Mouse (Mus musculus) neural tube, embryonic 15.5 days (tissue): ENCODE measurements around the gene Rtl8c. TPM values are rescaled to one million over a fixed set of nuclear protein-coding genes. Genes with fewer than 3 reads are reported as not detected.
"Not testable (repeated sequence)": the region's sequence is repeated elsewhere in the genome, so short reads cannot be mapped to it uniquely, and the experiment has no call there.

Experiments used
- ATAC-seq: fragments of 200-750 bp; cut with Nextera tagmentation; 2 replicates; pipeline ENCODE4 v1.8.0; 2017; ENCODE audit warnings: mild to moderate bottlenecking, moderate TSS enrichment, moderate library complexity; ENCODE audit not compliant: low FRiP score
- H3K27ac ChIP-seq: fragments of 300-500 bp; sonication (generic); replicated peaks from 2 replicates; pipeline ENCODE4 v1.5.1; 2015; ENCODE audit warnings: mild to moderate bottlenecking, inconsistent platforms
- H3K27me3 ChIP-seq: fragments of 300-500 bp; sonication (generic); replicated peaks from 2 replicates; pipeline ENCODE4 v1.6.1; 2015; ENCODE audit warnings: inconsistent platforms
- H3K36me3 ChIP-seq: fragments of 300-500 bp; sonication (generic); 2 replicates; pipeline ENCODE4 v1.6.1; 2015; ENCODE audit warnings: inconsistent platforms
- H3K4me1 ChIP-seq: fragments of 300-500 bp; sonication (generic); 2 replicates; pipeline ENCODE4 v1.6.1; 2015; ENCODE audit warnings: inconsistent platforms
- H3K4me2 ChIP-seq: fragments of 300-500 bp; sonication (generic); 2 replicates; pipeline ENCODE4 v1.6.1; 2015; ENCODE audit warnings: inconsistent platforms, mild to moderate bottlenecking, moderate library complexity
- H3K4me3 ChIP-seq: fragments of 300-500 bp; sonication (generic); replicated peaks from 2 replicates; pipeline ENCODE4 v1.5.1; 2015; ENCODE audit warnings: mild to moderate bottlenecking, inconsistent platforms
- H3K9ac ChIP-seq: fragments of 300-500 bp; sonication (generic); replicated peaks from 2 replicates; pipeline ENCODE4 v1.6.1; 2015; ENCODE audit warnings: mild to moderate bottlenecking, inconsistent platforms
- H3K9me3 ChIP-seq: fragments of 300-500 bp; sonication (generic); replicated peaks from 2 replicates; pipeline ENCODE4 v1.6.1; 2016; ENCODE audit warnings: inconsistent platforms
- WGBS: fragments of 180-500 bp; shearing (Covaris S2); methylation state at CpG from one replicate; pipeline ENCODE4 v1.1.7; 2015; ENCODE audit warnings: mixed read lengths; 5-methylcytosine and 5-hydroxymethylcytosine counted together
- polyA plus RNA-seq: library from polyadenylated mRNA; unstranded; fragments of >200 nt; fragmentation: Nextera tagmentation; extraction: Ambion mirVana; gene quantifications from 2 replicates; pipeline ENCODE4 v1.2.1, GENCODE M21; 2015

The Rtl8c gene
- polyA plus RNA-seq, 1 experiment from 2014 or later: 274 TPM

GRCm38 (mm10) chrX:53642980-53643961 is 35.4 kb downstream of the Rtl8c start, which contains the start of gene Rtl8a:
Gene Rtl8a (minus strand): TSS chrX:53643682.
- not testable (repeated sequence) for H3K36me3 ChIP-seq, H3K4me1 ChIP-seq, H3K9ac ChIP-seq, H3K9me3 ChIP-seq, H3K27me3 ChIP-seq
- peak; percentile 96 for ATAC-seq
- H3K27ac ChIP-seq: peak within 1 kb of the TSS; percentile 65
- WGBS: 18% methylated on average over 11 of the region's 50 CpGs
- peak within 1 kb of the TSS; percentile 34 for H3K4me3 ChIP-seq
- peak within 1 kb of the TSS; percentile 56 for H3K4me2 ChIP-seq

DNA sequence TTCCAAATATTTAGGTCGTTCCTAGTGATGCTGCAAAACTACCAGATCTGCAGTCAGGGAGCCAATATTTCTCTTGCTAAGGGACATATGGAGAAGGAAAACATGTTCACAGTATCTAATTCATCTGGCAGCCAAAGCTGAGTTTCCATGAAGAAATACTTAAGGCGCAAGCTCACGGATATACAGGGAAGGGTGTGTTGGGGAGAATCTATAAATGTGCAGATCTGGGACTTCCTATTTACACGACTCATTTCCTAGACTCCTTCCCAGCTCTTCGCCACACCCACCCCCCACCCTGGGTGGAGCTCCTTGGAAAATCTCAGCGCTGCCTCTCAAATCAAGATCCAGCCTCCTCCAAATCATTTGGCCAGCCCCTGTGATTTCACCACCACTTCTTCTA is 38.1 kb downstream of the Rtl8c start:
- no peaks in the 10 kb centered on the region for H3K36me3 ChIP-seq
- no peak overlapping the region for H3K27ac ChIP-seq
- no peak overlapping the region for H3K4me2 ChIP-seq
- H3K9me3 ChIP-seq: no peaks in the 10 kb centered on the region
- ATAC-seq: no peak
- 76% methylated on average over 6 of the region's 6 CpGs for WGBS
- H3K4me1 ChIP-seq: no peaks in the 10 kb centered on the region
- H3K4me3 ChIP-seq: no peak overlapping the region
- H3K9ac ChIP-seq: no peak overlapping the region
- no peaks in the 10 kb centered on the region for H3K27me3 ChIP-seq

- not testable (repeated sequence) for H3K4me3 ChIP-seq, H3K27ac ChIP-seq, H3K4me2 ChIP-seq, H3K9me3 ChIP-seq, H3K27me3 ChIP-seq, H3K9ac ChIP-seq, H3K36me3 ChIP-seq, H3K4me1 ChIP-seq, ATAC-seq
- WGBS: 70% methylated on average over 4 of the region's 4 CpGs
Measured at GRCm38 (mm10) chrX:53652917-53653316, 45.1 kb downstream of the Rtl8c start.

Other genes with a start within 250 kb of the Rtl8c start
- gene Mospd1, start 237.5 kb upstream of the Rtl8c start, polyA plus RNA-seq: 38.3 and 38.4 TPM in 2 replicates
- not detected in 2 replicates for gene Etd, start 173.1 kb upstream of the Rtl8c start, polyA plus RNA-seq
- gene Gm14597, start 947 bp downstream of the Rtl8c start, polyA plus RNA-seq: 0.51 TPM in 1 of 2 replicates, not detected in the other
- gene Rtl8a, start 35.6 kb downstream of the Rtl8c start, polyA plus RNA-seq: 230 and 281 TPM in 2 replicates
- 177 and 219 TPM in 2 replicates for gene Rtl8b, start 62.4 kb downstream of the Rtl8c start, polyA plus RNA-seq
- gene 4930502E18Rik, start 116.8 kb downstream of the Rtl8c start, polyA plus RNA-seq: 0.20 and 0.24 TPM in 2 replicates
- gene 1700013H16Rik, start 149.8 kb downstream of the Rtl8c start, polyA plus RNA-seq: not detected in 2 replicates
- not detected in 2 replicates for gene Zfp36l3, start 168.4 kb downstream of the Rtl8c start, polyA plus RNA-seq
- gene Xlr, start 189.7 kb downstream of the Rtl8c start, polyA plus RNA-seq: 0.84 and 1.1 TPM in 2 replicates